8 mouse cellular contexts compared by ENCODE assay signal in the genomic region with DNA sequence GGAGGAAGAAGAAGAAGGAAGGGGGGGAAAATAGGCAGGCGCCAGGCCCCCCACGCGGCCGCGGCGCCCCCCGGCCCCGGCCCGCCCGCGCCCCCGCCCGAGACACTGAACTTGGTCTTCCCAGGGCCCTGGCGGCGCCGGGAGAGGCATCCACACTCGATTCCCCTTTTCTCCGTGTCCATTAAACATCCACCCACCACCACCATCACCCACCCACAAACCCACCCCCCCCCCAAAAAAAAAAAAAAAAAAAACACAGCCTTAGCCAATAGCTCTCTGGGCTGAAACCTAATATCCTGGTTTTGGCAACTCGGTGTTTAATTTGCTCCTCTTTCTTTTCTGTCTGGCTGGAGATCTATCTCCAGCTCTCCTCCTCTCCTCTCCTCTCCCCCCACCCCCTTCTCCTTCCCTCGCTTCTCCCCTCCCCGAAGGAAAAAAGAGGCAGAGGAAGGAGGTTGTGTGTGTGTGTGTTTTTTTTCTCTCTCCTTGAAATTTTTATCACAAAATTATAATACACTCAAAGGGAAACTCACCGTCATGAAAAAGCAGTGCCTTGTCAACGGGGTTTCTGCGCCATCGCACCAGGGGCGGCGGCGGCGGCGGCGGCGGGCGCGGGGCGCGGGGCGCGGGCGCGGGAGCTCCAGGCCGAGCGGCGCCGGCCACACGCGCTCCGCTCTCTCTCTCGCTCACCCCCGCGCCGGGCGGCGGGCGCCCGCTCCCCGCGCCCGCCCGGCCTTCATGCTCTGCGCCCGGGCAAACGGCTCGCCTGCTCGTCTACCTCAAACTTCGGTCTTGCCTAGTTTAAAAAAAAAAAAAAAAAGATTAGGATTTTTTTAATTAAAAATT. TPM values are rescaled to one million over a fixed set of nuclear protein-coding genes. Genes with fewer than 3 reads are reported as not detected.
DNase-seq lines count a peak whose midpoint lies in the region; ATAC-seq and TF ChIP-seq lines count a peak whose summit lies in the region.

TSS of gene Bicral (minus strand) at position 580 of the 846 bp plus-strand sequence.

- H3K4me1 ChIP-seq in embryonic facial prominence, embryonic 12.5 days, result peaks cover 18% of the 10 kb centered on the region
- H3K4me1 ChIP-seq in liver, adult 2 months (ENCODE audit: control insufficient read depth, insufficient read depth, low read length), result peaks cover 8% of the 10 kb centered on the region

- peak within 1 kb of the TSS; percentile 94 for H3K4me3 ChIP-seq in embryonic facial prominence, embryonic 12.5 days
- peak within 1 kb of the TSS; percentile 100 for H3K4me3 ChIP-seq in liver, adult 2 months (ENCODE audit: insufficient read depth, low read depth, low read length)

- TF ChIP-seq POLR2A in liver, adult 2 months (IDR thresholded peaks at IDR 0.05; ENCODE audit: extremely low read depth, insufficient read depth, low read length), result 0 out of 2 replicates have a peak, but pooled peaks have one; percentile 11

- DNase-seq in A20 (ENCODE audit: low read depth, low spot score), result peak; percentile 82
- peak; percentile 84 for DNase-seq in adrenal gland, postnatal 10 days
- DNase-seq in heart, adult 8-10 months (ENCODE audit: low spot score), result peak; percentile 61
- DNase-seq in kidney, adult 8-10 months, result peak; percentile 54 to 69
- DNase-seq in liver, adult 2 months (ENCODE audit: extremely low read depth, low read depth, low spot score), result peak; percentile 70
- peak; percentile 67 to 72 for DNase-seq in spleen, postnatal 36 days (ENCODE audit: low spot score in 2 of 2)

- peak; percentile 76 for ATAC-seq in embryonic facial prominence, embryonic 12.5 days (ENCODE audit: insufficient number of reproducible peaks, insufficient read depth, low FRiP score, low TSS enrichment)
- 0 out of 2 replicates have a peak, but pooled peaks have one; percentile 7 for ATAC-seq in monocyte, adult 5-6 weeks (replicated peaks; ENCODE audit: insufficient number of reproducible peaks, low FRiP score, low TSS enrichment, poor library complexity, severe bottlenecking)

- no peaks in the 10 kb centered on the region for H3K36me3 ChIP-seq in embryonic facial prominence, embryonic 12.5 days
- no peaks in the 10 kb centered on the region for H3K36me3 ChIP-seq in liver, adult 2 months (ENCODE audit: control insufficient read depth, insufficient read depth, low read length)

- peak within 1 kb of the TSS; percentile 100 for H3K27ac ChIP-seq in embryonic facial prominence, embryonic 12.5 days
- H3K27ac ChIP-seq in liver, adult 2 months (replicated peaks; ENCODE audit: insufficient read depth, low read depth, low read length), result peak within 1 kb of the TSS; percentile 100

- under 1% methylated on average over 63 of the region's 65 CpGs for WGBS in embryonic facial prominence, embryonic 12.5 days
- WGBS in liver, adult 2 months, result under 1% methylated on average over 62 of the region's 65 CpGs

- peak within 1 kb of the TSS; percentile 63 for H3K4me2 ChIP-seq in embryonic facial prominence, embryonic 12.5 days (replicated peaks)

- no peak for TF ChIP-seq CTCF in liver, adult 2 months (IDR thresholded peaks at IDR 0.05; ENCODE audit: low read depth, low read length)

- H3K9ac ChIP-seq in embryonic facial prominence, embryonic 12.5 days, result peak within 1 kb of the TSS; percentile 100
- peak within 1 kb of the TSS; percentile 100 for H3K9ac ChIP-seq in liver, adult 2 months (ENCODE audit: low read depth, low read length)

- H3K9me3 ChIP-seq in embryonic facial prominence, embryonic 12.5 days, result no peaks in the 10 kb centered on the region

- peaks cover 14% of the 10 kb centered on the region; the same call in 1 of the 2 replicates for H3K79me2 ChIP-seq in liver, adult 2 months (ENCODE audit: control insufficient read depth, insufficient read depth, low read length)

- no peaks in the 10 kb centered on the region for H3K27me3 ChIP-seq in embryonic facial prominence, embryonic 12.5 days
- H3K27me3 ChIP-seq in liver, adult 2 months (ENCODE audit: control insufficient read depth, insufficient read depth, low read length), result no peaks in the 10 kb centered on the region

RNA-seq across cellular contexts. Expression of gene Bicral, which starts in this region (rescaled TPM):
- 10 to 100 TPM; 15.2 to 19.0 TPM for total RNA-seq in adrenal gland, postnatal 10 days (2021)
- 4.6 and 5.5 TPM in 2 replicates for polyA plus RNA-seq in embryonic facial prominence, embryonic 12.5 days (2016; fragmentation: Nextera tagmentation; extraction: Ambion mirVana)
- 10 to 100 TPM; 12.8 to 15.3 (median 14.4) TPM for total RNA-seq in heart, adult 8-10 months (2022)
- total RNA-seq in liver, adult 2 months (2014; rRNA removed), result 7.9 and 13.5 TPM in 2 replicates
- polyA plus RNA-seq in liver, adult 2 months (2012; rRNA removed), result 3.2 and 3.9 TPM in 2 replicates
- total RNA-seq in monocyte, adult 5-6 weeks (2017), result 15.0 to 38.1 TPM (median 25.2 TPM) in 3 replicates

Comparison
In these comparisons a context has a peak if more than half of its experiments do, and no peak if none do; other contexts are left out.
1. Peak in every context shown above with its lines: DNase-seq, ATAC-seq, H3K4me3 ChIP-seq and H3K27ac ChIP-seq.